Mouse (Mus musculus) limb, embryonic 14.5 days (tissue): Measurements from ENCODE around the gene Ehd4. TPM values are rescaled to one million over a fixed set of nuclear protein-coding genes. Genes with fewer than 3 reads are reported as not detected.
A peak's percentile ranks its signal among the peaks of the same experiment; 100 is the strongest.

Source experiments
- ATAC-seq: fragments of 200-750 bp; cut with Nextera tagmentation; 2 replicates; pipeline ENCODE4 v1.8.0; 2017; ENCODE audit warnings: low read depth, moderate number of reproducible peaks, moderate TSS enrichment; ENCODE audit not compliant: low FRiP score
- DNase-seq: peaks from one replicate; pipeline ENCODE4 v3.0.0-alpha.2; 2015; ENCODE audit warnings: low spot score
- H3K27ac ChIP-seq: fragments of 300-500 bp; sonication (generic); replicated peaks from 2 replicates; pipeline ENCODE4 v1.5.1; 2014; ENCODE audit warnings: low read depth, mild to moderate bottlenecking, low read length, moderate library complexity, mixed read lengths
- H3K27me3 ChIP-seq: fragments of 300-500 bp; sonication (generic); 2 replicates; pipeline ENCODE4 v1.6.1; 2014; ENCODE audit warnings: low read length, mixed read lengths; ENCODE audit not compliant: control insufficient read depth, insufficient read depth
- H3K36me3 ChIP-seq: fragments of 300-500 bp; sonication (generic); 2 replicates; pipeline ENCODE4 v1.6.1; 2014; ENCODE audit warnings: mild to moderate bottlenecking, low read length, moderate library complexity, mixed read lengths; ENCODE audit not compliant: control insufficient read depth, insufficient read depth
- H3K4me1 ChIP-seq: fragments of 300-500 bp; sonication (generic); 2 replicates; pipeline ENCODE4 v1.6.1; 2014; ENCODE audit warnings: antibody characterized with exemption, low read length, mixed read lengths; ENCODE audit not compliant: control insufficient read depth, insufficient read depth
- H3K4me2 ChIP-seq: fragments of 300-500 bp; sonication (generic); replicated peaks from 2 replicates; pipeline ENCODE4 v1.6.1; 2014; ENCODE audit warnings: low read depth, mild to moderate bottlenecking, low read length, moderate library complexity; ENCODE audit not compliant: severe bottlenecking
- H3K4me3 ChIP-seq: fragments of 300-500 bp; sonication (generic); replicated peaks from 2 replicates; pipeline ENCODE4 v1.5.1; 2014; ENCODE audit warnings: low read length
- H3K9ac ChIP-seq: fragments of 300-500 bp; sonication (generic); 2 replicates; pipeline ENCODE4 v1.6.1; 2014; ENCODE audit warnings: mild to moderate bottlenecking, low read depth, low read length, moderate library complexity; ENCODE audit not compliant: severe bottlenecking
- H3K9me3 ChIP-seq: fragments of 300-500 bp; sonication (generic); 2 replicates; pipeline ENCODE4 v1.6.1; 2016; ENCODE audit warnings: low read length; ENCODE audit not compliant: control insufficient read depth
- POLR2A ChIP-seq: fragments of 200-500 bp; IDR thresholded peaks from 2 replicates; pipeline ENCODE4 v1.8.0; 2012; ENCODE audit warnings: inconsistent platforms, mild to moderate bottlenecking, moderate library complexity, borderline replicate concordance; ENCODE audit not compliant: insufficient read depth, insufficient read length; ENCODE audit errors: extremely low read depth
- WGBS: fragments of 180-500 bp; shearing (Covaris S2); extraction: QIAGEN DNeasy Blood & Tissue Kit; methylation state at CpG from one replicate; pipeline ENCODE4 v1.1.7; 2014; 5-methylcytosine and 5-hydroxymethylcytosine counted together
- polyA plus RNA-seq, 2 experiments: library from polyadenylated mRNA; depleted of rRNA in 1 of 2; stranded (reverse) in 1 of 2; unstranded in 1 of 2; fragments of >200 nt; fragmentation: Nextera tagmentation in 1 of 2; extraction: Ambion mirVana in 1 of 2; gene quantifications; 2 replicates each; pipeline versions ENCODE4 v1.2.1 to v1.2.3; 2012 to 2014

The Ehd4 gene
- polyA plus RNA-seq (2012; rRNA removed) (18.3 and 19.7 TPM in 2 replicates), polyA plus RNA-seq (2014; fragmentation: Nextera tagmentation; extraction: Ambion mirVana) (37.1 and 51.0 TPM in 2 replicates)

DNA sequence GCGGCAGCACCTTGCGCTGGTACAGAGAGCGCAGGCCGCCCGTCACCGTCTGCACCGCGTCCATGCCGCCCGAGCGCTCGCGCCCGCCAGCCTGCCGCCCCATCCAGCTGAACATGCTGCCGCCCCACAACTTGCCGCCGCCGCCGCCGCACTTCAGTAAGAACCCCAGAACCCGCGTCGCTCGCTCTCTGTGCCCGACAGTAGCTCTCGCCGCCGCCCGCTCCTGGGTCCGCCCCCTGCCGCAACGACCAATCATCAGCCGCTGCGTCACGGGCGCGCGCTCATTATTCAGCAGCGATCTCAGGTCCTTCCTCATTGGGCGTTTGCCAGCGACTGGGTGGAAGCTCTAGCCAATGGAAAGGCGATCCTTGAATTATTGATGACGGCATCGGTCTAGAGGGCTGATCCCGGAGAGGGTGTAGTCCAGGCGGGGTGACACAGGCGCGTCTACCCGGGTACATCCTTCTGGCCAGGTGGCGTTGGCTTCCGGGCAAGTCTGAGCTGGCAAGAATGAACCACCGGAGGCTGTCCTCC, at the start of gene Ehd4:
Gene Ehd4 (minus strand): TSS at position 246 of the 534 bp plus-strand sequence.
- WGBS, result under 1% methylated on average over 51 of the region's 53 CpGs
- DNase-seq, result peak; percentile 99
- Histone ChIP-seq H3K4me2 (peak within 1 kb of the TSS; percentile 98), H3K4me3 (peak within 1 kb of the TSS; percentile 68), H3K9ac (peak within 1 kb of the TSS; percentile 64), H3K27ac (no peak within 1 kb of the TSS; the same call in 1 of the 2 replicates), H3K27me3 (no peaks in the 10 kb centered on the region), H3K4me1 (no peaks in the 10 kb centered on the region; the same call in 1 of the 2 replicates), H3K9me3 (no peaks in the 10 kb centered on the region), H3K36me3 (no peaks in the 10 kb centered on the region)
- peak; percentile 98 for ATAC-seq
- TF ChIP-seq POLR2A, result no peak

DNA sequence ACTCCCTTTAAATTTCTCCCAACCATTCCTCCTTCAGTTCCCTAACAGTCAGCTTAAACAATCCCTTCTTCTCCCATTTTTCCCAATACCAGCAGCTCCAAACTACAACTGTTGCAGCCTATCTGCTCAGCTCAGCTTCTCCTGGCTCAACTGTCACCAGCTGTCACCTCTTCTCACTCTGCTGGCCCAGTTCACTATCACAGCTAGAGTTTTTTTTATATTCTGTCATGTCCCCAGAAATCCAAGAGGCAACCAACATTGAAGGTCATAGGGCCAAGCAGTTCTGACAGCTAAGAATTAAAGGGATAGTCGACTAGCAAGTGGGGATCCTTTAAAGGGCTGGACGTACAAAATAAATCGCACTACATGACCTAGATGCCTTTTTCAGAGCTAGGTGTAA, 49.3 kb upstream of the Ehd4 start:
- Histone ChIP-seq H3K9me3 (no peaks in the 10 kb centered on the region), H3K27ac (no peak overlapping the region), H3K4me1 (no peaks in the 10 kb centered on the region), H3K4me3 (no peak overlapping the region), H3K4me2 (no peak overlapping the region), H3K27me3 (no peaks in the 10 kb centered on the region), H3K36me3 (no peaks in the 10 kb centered on the region), H3K9ac (no peak overlapping the region)
- TF ChIP-seq POLR2A, result no peak
- 68% methylated on average over 3 of the region's 3 CpGs for WGBS
- ATAC-seq (no peak; the same call in 1 of the 2 replicates), DNase-seq (no peak)

DNA sequence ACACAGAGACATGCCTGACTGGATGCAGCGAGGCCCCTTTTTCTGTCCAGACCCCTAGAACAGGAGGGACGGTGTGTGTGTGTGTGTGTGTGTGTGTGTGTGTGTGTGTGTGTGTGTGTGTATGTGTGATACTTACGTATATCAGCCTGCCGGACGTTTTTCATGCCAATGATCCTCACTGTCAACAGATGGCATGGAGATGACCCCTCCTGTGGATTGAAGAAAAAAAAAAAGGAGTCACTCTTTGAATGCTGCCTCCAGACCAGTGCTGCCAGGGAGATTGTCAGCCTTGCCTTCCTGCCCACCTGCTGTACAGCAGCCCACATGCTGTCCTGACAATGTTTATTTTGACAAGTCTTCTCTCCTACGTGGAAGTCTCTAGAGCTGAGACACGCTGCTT, 45.7 kb upstream of the Ehd4 start:
- Histone ChIP-seq H3K4me2 (no peak overlapping the region), H3K9me3 (no peaks in the 10 kb centered on the region), H3K36me3 (no peaks in the 10 kb centered on the region), H3K4me3 (no peak overlapping the region), H3K27ac (no peak overlapping the region), H3K27me3 (no peaks in the 10 kb centered on the region), H3K9ac (no peak overlapping the region), H3K4me1 (no peaks in the 10 kb centered on the region)
- TF ChIP-seq POLR2A, result no peak
- WGBS, result 75% methylated on average over 6 of the region's 7 CpGs
- ATAC-seq, result no peak
- no peak for DNase-seq

DNA sequence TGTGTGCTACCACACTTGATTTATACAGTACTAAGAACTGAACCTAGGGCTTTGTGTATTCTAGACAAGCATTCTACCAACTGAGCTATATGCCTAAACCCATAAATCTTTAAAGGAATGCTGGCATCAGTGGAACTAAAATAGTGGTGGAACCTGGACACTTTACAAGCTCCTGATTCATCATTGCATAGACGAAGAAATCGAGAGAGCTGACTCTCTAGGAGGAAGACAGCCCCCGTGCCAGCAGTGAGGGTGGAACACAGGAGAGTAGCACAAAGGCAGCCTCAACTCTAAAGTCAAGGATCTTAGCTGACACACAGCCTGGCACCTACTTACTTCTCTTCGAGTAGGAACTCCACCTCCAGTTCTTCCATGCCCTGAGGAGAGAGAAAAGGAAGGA, 33.8 kb upstream of the Ehd4 start:
- H3K4me1 ChIP-seq, result no peaks in the 10 kb centered on the region
- H3K9ac ChIP-seq, result no peak overlapping the region
- DNase-seq (no peak), ATAC-seq (no peak)
- H3K4me2 ChIP-seq, result no peak overlapping the region
- no peak overlapping the region for H3K27ac ChIP-seq
- H3K4me3 ChIP-seq, result no peak overlapping the region
- no peaks in the 10 kb centered on the region for H3K27me3 ChIP-seq
- 76% methylated on average over 4 of the region's 4 CpGs for WGBS
- H3K36me3 ChIP-seq, result no peaks in the 10 kb centered on the region
- TF ChIP-seq POLR2A, result no peak
- no peaks in the 10 kb centered on the region for H3K9me3 ChIP-seq

DNA sequence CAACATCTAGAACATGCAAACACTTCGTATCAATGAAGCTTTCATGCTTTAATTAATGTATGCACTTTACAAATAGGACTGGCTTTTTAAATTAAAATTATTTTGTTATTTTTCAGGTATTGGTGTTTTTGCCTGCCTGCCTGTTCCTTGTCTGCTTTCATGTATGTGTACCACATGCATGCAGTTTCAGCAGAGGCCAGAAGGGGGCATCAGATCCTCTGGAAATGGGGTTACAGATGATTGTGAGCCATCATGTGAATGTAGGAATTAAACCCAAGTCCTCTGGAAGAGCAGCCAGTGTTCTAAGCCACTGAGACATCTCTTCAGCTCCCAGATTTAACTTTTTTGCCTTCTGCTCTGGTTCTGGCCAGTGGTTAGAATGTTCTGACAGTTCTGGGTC, 33.2 kb upstream of the Ehd4 start:
- TF ChIP-seq POLR2A, result no peak

More for the DNA sequence above, 33.2 kb upstream of the Ehd4 start:
- H3K4me1 ChIP-seq, result no peaks in the 10 kb centered on the region
- H3K9me3 ChIP-seq, result no peaks in the 10 kb centered on the region
- no peak for ATAC-seq
- WGBS, result 78% methylated on average over 1 of the region's 1 CpGs
- no peaks in the 10 kb centered on the region for H3K27me3 ChIP-seq
- H3K4me2 ChIP-seq, result no peak overlapping the region
- no peaks in the 10 kb centered on the region for H3K36me3 ChIP-seq
- DNase-seq, result no peak
- H3K9ac ChIP-seq, result no peak overlapping the region
- no peak overlapping the region for H3K4me3 ChIP-seq
- no peak overlapping the region for H3K27ac ChIP-seq
